Mouse (Mus musculus): Measurements from ENCODE around the gene Id4. TPM values are rescaled to one million over a fixed set of nuclear protein-coding genes. Genes with fewer than 3 reads are reported as not detected.
A peak's percentile ranks its signal among the peaks of the same experiment; 100 is the strongest.

Id4 gene
- polyA plus RNA-seq, 1 experiment from 2014 or later = 0.07 TPM

DNA sequence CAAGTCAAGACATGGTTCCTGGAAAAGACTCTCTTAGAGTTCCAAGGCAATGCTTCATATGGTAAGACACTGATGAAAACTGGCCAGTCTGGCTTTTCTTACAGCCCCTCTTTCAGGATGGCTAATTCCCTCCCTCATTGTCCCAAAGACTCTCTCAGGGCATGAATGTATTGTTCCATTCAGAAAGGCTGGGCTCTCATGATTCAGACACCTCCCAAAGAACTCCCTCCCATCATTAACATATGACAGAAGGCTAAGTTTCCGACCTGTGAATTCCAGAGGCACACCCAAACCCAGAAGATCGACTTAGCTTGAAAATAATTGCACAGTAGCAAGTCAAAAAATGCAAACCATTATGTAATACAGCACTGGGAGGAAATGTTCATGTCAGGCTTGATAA lies 8.5 kb upstream of the Id4 start:
- Histone ChIP-seq H3K4me1 (ENCODE audit: control insufficient read depth, low read depth, low read length) (no peaks in the 10 kb centered on the region), H3K27ac (ENCODE audit: low read length) (no peak overlapping the region), H3K4me2 (ENCODE audit: low read depth, low read length) (no peak overlapping the region), H3K36me3 (ENCODE audit: control insufficient read depth, insufficient read depth) (no peaks in the 10 kb centered on the region), H3K4me3 (ENCODE audit: low read depth, low read length) (no peak overlapping the region), H3K9me3 (replicated peaks; ENCODE audit: control insufficient read depth, low read length) (peaks cover 3% of the 10 kb centered on the region; the same call in 1 of the 2 replicates), H3K27me3 (ENCODE audit: control insufficient read depth, insufficient read depth, low read depth, low read length) (no peaks in the 10 kb centered on the region), H3K9ac (ENCODE audit: low read depth, low read length) (no peak overlapping the region)
- 46% methylated on average over 2 of the region's 2 CpGs for WGBS (ENCODE audit: insufficient replicate concordance)
- ATAC-seq (ENCODE audit: low read depth) = no peak

GRCm38 (mm10) chr13:48255026-48255425 lies 6.0 kb upstream of the Id4 start:
- no peaks in the 10 kb centered on the region for H3K4me1 ChIP-seq (ENCODE audit: control insufficient read depth, low read depth, low read length)
- no peak for ATAC-seq (ENCODE audit: low read depth)
- no peak overlapping the region for H3K4me3 ChIP-seq (ENCODE audit: low read depth, low read length)
- WGBS (ENCODE audit: insufficient replicate concordance) = 64% methylated on average over 8 of the region's 8 CpGs
- no peak overlapping the region for H3K27ac ChIP-seq (ENCODE audit: low read length)
- H3K36me3 ChIP-seq (ENCODE audit: control insufficient read depth, insufficient read depth) = no peaks in the 10 kb centered on the region
- no peak overlapping the region for H3K9ac ChIP-seq (ENCODE audit: low read depth, low read length)
- no peak overlapping the region for H3K4me2 ChIP-seq (ENCODE audit: low read depth, low read length)
- H3K9me3 ChIP-seq (replicated peaks; ENCODE audit: control insufficient read depth, low read length) = peaks cover 3% of the 10 kb centered on the region; the same call in 1 of the 2 replicates
- peaks cover 8% of the 10 kb centered on the region for H3K27me3 ChIP-seq (ENCODE audit: control insufficient read depth, insufficient read depth, low read depth, low read length)

DNA sequence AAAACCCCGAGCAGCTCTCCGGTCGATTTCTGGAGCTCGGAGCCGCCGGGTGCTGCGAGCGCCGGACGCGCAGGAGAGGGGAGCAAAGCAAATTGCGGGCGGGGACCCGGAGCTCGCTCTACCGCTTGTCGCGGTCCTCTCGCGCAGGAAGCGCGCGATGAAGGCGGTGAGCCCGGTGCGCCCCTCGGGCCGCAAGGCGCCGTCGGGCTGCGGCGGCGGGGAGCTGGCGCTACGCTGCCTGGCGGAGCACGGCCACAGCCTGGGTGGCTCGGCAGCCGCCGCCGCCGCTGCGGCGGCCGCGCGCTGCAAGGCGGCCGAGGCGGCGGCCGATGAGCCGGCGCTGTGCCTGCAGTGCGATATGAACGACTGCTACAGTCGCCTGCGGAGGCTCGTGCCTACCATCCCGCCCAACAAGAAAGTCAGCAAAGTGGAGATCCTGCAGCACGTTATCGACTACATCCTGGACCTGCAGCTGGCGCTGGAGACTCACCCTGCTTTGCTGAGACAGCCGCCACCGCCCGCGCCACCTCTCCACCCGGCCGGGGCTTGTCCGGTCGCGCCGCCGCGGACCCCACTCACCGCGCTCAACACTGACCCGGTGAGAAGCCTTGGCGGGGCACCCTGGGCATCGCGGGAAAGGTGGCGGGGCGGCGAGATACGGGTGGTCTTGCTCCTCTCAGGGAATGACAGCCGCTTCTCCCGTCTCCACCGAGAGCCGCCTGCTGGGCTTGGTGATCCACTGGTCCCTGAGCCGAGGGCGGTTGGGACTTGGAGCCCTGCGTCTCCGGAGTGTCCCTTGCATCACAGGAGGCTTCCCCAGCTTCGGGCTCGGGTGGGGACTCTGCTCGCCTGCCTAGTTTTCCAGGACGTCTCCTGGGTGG lies 553 bp downstream of the Id4 start:
- ATAC-seq (ENCODE audit: low read depth) = no peak
- H3K4me3 ChIP-seq (ENCODE audit: low read depth, low read length) = peak overlapping the region; percentile 53
- H3K36me3 ChIP-seq (ENCODE audit: control insufficient read depth, insufficient read depth) = no peaks in the 10 kb centered on the region
- no peaks in the 10 kb centered on the region for H3K9me3 ChIP-seq (replicated peaks; ENCODE audit: control insufficient read depth, low read length)
- under 1% methylated on average over 98 of the region's 98 CpGs for WGBS (ENCODE audit: insufficient replicate concordance)
- H3K27me3 ChIP-seq (ENCODE audit: control insufficient read depth, insufficient read depth, low read depth, low read length) = peaks cover 44% of the 10 kb centered on the region
- H3K9ac ChIP-seq (ENCODE audit: low read depth, low read length) = peak overlapping the region; percentile 37
- peak overlapping the region; percentile 68 for H3K4me2 ChIP-seq (ENCODE audit: low read depth, low read length)
- H3K4me1 ChIP-seq (ENCODE audit: control insufficient read depth, low read depth, low read length) = no peaks in the 10 kb centered on the region
- H3K27ac ChIP-seq (ENCODE audit: low read length) = no peak overlapping the region

- ATAC-seq (ENCODE audit: low read depth) = no peak
- Histone ChIP-seq H3K4me1 (ENCODE audit: control insufficient read depth, low read depth, low read length) (no peaks in the 10 kb centered on the region), H3K4me2 (ENCODE audit: low read depth, low read length) (peak overlapping the region; percentile 68; the same call in 1 of the 2 replicates), H3K36me3 (ENCODE audit: control insufficient read depth, insufficient read depth) (no peaks in the 10 kb centered on the region), H3K4me3 (ENCODE audit: low read depth, low read length) (peak overlapping the region; percentile 53; the same call in 1 of the 2 replicates), H3K27me3 (ENCODE audit: control insufficient read depth, insufficient read depth, low read depth, low read length) (peaks cover 44% of the 10 kb centered on the region), H3K27ac (ENCODE audit: low read length) (no peak overlapping the region), H3K9me3 (replicated peaks; ENCODE audit: control insufficient read depth, low read length) (no peaks in the 10 kb centered on the region), H3K9ac (ENCODE audit: low read depth, low read length) (no peak overlapping the region)
- WGBS (ENCODE audit: insufficient replicate concordance) = 1% methylated on average over 25 of the region's 25 CpGs
Observed at GRCm38 (mm10) chr13:48262451-48262969, 1.5 kb downstream of the Id4 start.

DNA sequence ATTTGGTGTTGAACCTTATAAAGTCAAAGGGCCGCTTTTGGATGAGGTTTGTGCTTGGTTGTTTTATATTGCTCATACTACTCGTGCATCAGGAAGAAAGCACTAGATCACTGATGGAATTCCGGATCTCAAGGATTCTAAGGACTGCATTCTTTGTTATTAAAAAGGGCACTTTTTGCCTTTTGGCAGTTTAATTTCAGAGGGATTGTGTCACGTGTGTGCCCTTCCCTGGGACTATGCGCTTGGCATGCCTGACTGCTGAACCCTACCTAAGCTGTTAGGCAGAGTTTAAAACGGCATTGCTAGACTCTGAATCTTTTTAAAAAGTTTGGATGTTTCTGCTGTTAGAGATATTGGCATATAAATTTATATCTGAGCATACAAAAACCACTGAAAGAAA lies 4.0 kb downstream of the Id4 start:
- Histone ChIP-seq H3K36me3 (ENCODE audit: control insufficient read depth, insufficient read depth) (no peaks in the 10 kb centered on the region), H3K9me3 (replicated peaks; ENCODE audit: control insufficient read depth, low read length) (no peaks in the 10 kb centered on the region), H3K4me3 (ENCODE audit: low read depth, low read length) (no peak overlapping the region), H3K27ac (ENCODE audit: low read length) (no peak overlapping the region), H3K9ac (ENCODE audit: low read depth, low read length) (no peak overlapping the region), H3K27me3 (ENCODE audit: control insufficient read depth, insufficient read depth, low read depth, low read length) (peaks cover 36% of the 10 kb centered on the region), H3K4me1 (ENCODE audit: control insufficient read depth, low read depth, low read length) (no peaks in the 10 kb centered on the region), H3K4me2 (ENCODE audit: low read depth, low read length) (no peak overlapping the region)
- no peak for ATAC-seq (ENCODE audit: low read depth)
- 56% methylated on average over 6 of the region's 6 CpGs for WGBS (ENCODE audit: insufficient replicate concordance)

- no peak for ATAC-seq (ENCODE audit: low read depth)
- Histone ChIP-seq H3K4me3 (ENCODE audit: low read depth, low read length) (no peak overlapping the region), H3K4me2 (ENCODE audit: low read depth, low read length) (0 out of 2 replicates have a peak overlapping the region, but pooled peaks have one; percentile 17), H3K27me3 (ENCODE audit: control insufficient read depth, insufficient read depth, low read depth, low read length) (no peaks in the 10 kb centered on the region), H3K9me3 (replicated peaks; ENCODE audit: control insufficient read depth, low read length) (no peaks in the 10 kb centered on the region), H3K27ac (ENCODE audit: low read length) (no peak overlapping the region), H3K9ac (ENCODE audit: low read depth, low read length) (no peak overlapping the region), H3K36me3 (ENCODE audit: control insufficient read depth, insufficient read depth) (no peaks in the 10 kb centered on the region), H3K4me1 (ENCODE audit: control insufficient read depth, low read depth, low read length) (no peaks in the 10 kb centered on the region)
- 2% methylated on average over 15 of the region's 15 CpGs for WGBS (ENCODE audit: insufficient replicate concordance)
Observed at GRCm38 (mm10) chr13:48273451-48274069, 12.5 kb downstream of the Id4 start.

GRCm38 (mm10) chr13:48274107-48274506 lies 13.1 kb downstream of the Id4 start:
- WGBS (ENCODE audit: insufficient replicate concordance) = 57% methylated on average over 1 of the region's 1 CpGs
- H3K36me3 ChIP-seq (ENCODE audit: control insufficient read depth, insufficient read depth) = no peaks in the 10 kb centered on the region
- no peak overlapping the region for H3K4me3 ChIP-seq (ENCODE audit: low read depth, low read length)
- H3K27ac ChIP-seq (ENCODE audit: low read length) = no peak overlapping the region
- H3K9ac ChIP-seq (ENCODE audit: low read depth, low read length) = no peak overlapping the region
- H3K27me3 ChIP-seq (ENCODE audit: control insufficient read depth, insufficient read depth, low read depth, low read length) = no peaks in the 10 kb centered on the region
- no peaks in the 10 kb centered on the region for H3K9me3 ChIP-seq (replicated peaks; ENCODE audit: control insufficient read depth, low read length)
- H3K4me1 ChIP-seq (ENCODE audit: control insufficient read depth, low read depth, low read length) = no peaks in the 10 kb centered on the region
- no peak overlapping the region for H3K4me2 ChIP-seq (ENCODE audit: low read depth, low read length)
- ATAC-seq (ENCODE audit: low read depth) = no peak

DNA sequence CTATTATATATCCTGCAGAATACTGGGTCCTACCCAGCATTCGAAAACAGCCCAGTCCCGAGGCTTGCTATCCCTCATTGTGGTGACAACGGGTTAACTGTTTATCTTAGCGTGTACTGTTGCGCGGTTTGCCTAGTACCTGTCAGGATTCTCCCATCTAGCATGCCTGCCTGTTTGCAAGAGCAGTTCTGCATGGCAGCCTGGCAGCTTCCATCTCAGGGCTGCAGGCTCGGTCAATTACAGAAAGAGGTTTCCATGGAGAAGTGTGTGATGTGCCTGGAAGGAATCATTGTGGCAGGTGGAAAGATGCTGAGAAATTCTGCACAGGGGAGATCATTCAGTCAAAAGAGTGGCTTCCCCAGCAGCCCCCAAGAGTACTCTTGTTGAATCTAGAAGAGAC lies 16.0 kb downstream of the Id4 start:
- no peak overlapping the region for H3K27ac ChIP-seq (ENCODE audit: low read length)
- H3K36me3 ChIP-seq (ENCODE audit: control insufficient read depth, insufficient read depth) = no peaks in the 10 kb centered on the region
- H3K27me3 ChIP-seq (ENCODE audit: control insufficient read depth, insufficient read depth, low read depth, low read length) = no peaks in the 10 kb centered on the region
- no peak overlapping the region for H3K9ac ChIP-seq (ENCODE audit: low read depth, low read length)
- no peaks in the 10 kb centered on the region for H3K9me3 ChIP-seq (replicated peaks; ENCODE audit: control insufficient read depth, low read length)
- no peak overlapping the region for H3K4me2 ChIP-seq (ENCODE audit: low read depth, low read length)
- 70% methylated on average over 7 of the region's 7 CpGs for WGBS (ENCODE audit: insufficient replicate concordance)
- no peaks in the 10 kb centered on the region for H3K4me1 ChIP-seq (ENCODE audit: control insufficient read depth, low read depth, low read length)
- ATAC-seq (ENCODE audit: low read depth) = no peak
- H3K4me3 ChIP-seq (ENCODE audit: low read depth, low read length) = no peak overlapping the region

GRCm38 (mm10) chr13:48284426-48284825 lies 23.4 kb downstream of the Id4 start:
- 61% methylated on average over 9 of the region's 9 CpGs for WGBS (ENCODE audit: insufficient replicate concordance)
- Histone ChIP-seq H3K9me3 (replicated peaks; ENCODE audit: control insufficient read depth, low read length) (no peaks in the 10 kb centered on the region), H3K4me3 (ENCODE audit: low read depth, low read length) (no peak overlapping the region), H3K4me2 (ENCODE audit: low read depth, low read length) (no peak overlapping the region), H3K4me1 (ENCODE audit: control insufficient read depth, low read depth, low read length) (no peaks in the 10 kb centered on the region), H3K36me3 (ENCODE audit: control insufficient read depth, insufficient read depth) (no peaks in the 10 kb centered on the region), H3K27me3 (ENCODE audit: control insufficient read depth, insufficient read depth, low read depth, low read length) (no peaks in the 10 kb centered on the region), H3K9ac (ENCODE audit: low read depth, low read length) (no peak overlapping the region), H3K27ac (ENCODE audit: low read length) (no peak overlapping the region)
- no peak for ATAC-seq (ENCODE audit: low read depth)
